ENCODE assay signal across 22 mouse cellular contexts in genomic region chr9:70631665-70632064, GRCm38 (mm10). TPM values are rescaled to one million over a fixed set of nuclear protein-coding genes. Genes with fewer than 3 reads are reported as not detected.
DNase-seq lines count a peak whose midpoint lies in the region; ATAC-seq lines count a peak whose summit lies in the region.
"Had no signal": no experiment of that assay in that cellular context is flagged by ENCODE, and none has a peak within 500 bp of the region (broad histone marks: within the 10 kb centered on the region; RNA-seq: fewer than 3 reads in every experiment).

No protein-coding gene starts in this region.

- no peak overlapping the region for H3K4me3 ChIP-seq in embryonic facial prominence, embryonic 13.5 days
- no peak overlapping the region for H3K4me3 ChIP-seq in embryonic facial prominence, embryonic 10.5 days
- no peak overlapping the region for H3K4me3 ChIP-seq in kidney, embryonic 14.5 days (ENCODE audit: low read length)
- H3K4me3 ChIP-seq: heart, adult 2 months; heart, embryonic 15.5 days; hindbrain, embryonic 15.5 days; intestine, embryonic 15.5 days; neural tube, embryonic 15.5 days had no signal

- no peaks in the 10 kb centered on the region for H3K36me3 ChIP-seq in embryonic facial prominence, embryonic 13.5 days
- no peaks in the 10 kb centered on the region for H3K36me3 ChIP-seq in embryonic facial prominence, embryonic 10.5 days (replicated peaks)
- no peaks in the 10 kb centered on the region for H3K36me3 ChIP-seq in kidney, embryonic 14.5 days (ENCODE audit: control insufficient read depth, insufficient read depth, low read length)
- H3K36me3 ChIP-seq: intestine, embryonic 15.5 days had no signal

- H3K4me2 ChIP-seq in embryonic facial prominence, embryonic 13.5 days: no peak overlapping the region
- no peak overlapping the region for H3K4me2 ChIP-seq in kidney, embryonic 14.5 days (replicated peaks; ENCODE audit: low read depth, low read length)
- H3K4me2 ChIP-seq: heart, embryonic 15.5 days; hindbrain, embryonic 15.5 days; intestine, embryonic 15.5 days; neural tube, embryonic 15.5 days had no signal

- H3K9ac ChIP-seq in embryonic facial prominence, embryonic 13.5 days: no peak overlapping the region
- no peak overlapping the region for H3K9ac ChIP-seq in kidney, embryonic 14.5 days (ENCODE audit: low read depth, low read length)
- H3K9ac ChIP-seq: heart, embryonic 15.5 days; hindbrain, embryonic 15.5 days; intestine, embryonic 15.5 days; liver, postnatal 0 days; neural tube, embryonic 15.5 days had no signal

- no peaks in the 10 kb centered on the region for H3K27me3 ChIP-seq in embryonic facial prominence, embryonic 13.5 days
- H3K27me3 ChIP-seq in embryonic facial prominence, embryonic 10.5 days (replicated peaks; ENCODE audit: low read depth, poor library complexity, severe bottlenecking): no peaks in the 10 kb centered on the region
- no peaks in the 10 kb centered on the region for H3K27me3 ChIP-seq in kidney, embryonic 14.5 days (ENCODE audit: control insufficient read depth, insufficient read depth, low read length)
- H3K27me3 ChIP-seq: heart, embryonic 15.5 days; hindbrain, embryonic 15.5 days; intestine, embryonic 15.5 days; neural tube, embryonic 15.5 days had no signal

- peaks cover 11% of the 10 kb centered on the region for H3K4me1 ChIP-seq in embryonic facial prominence, embryonic 13.5 days
- no peaks in the 10 kb centered on the region for H3K4me1 ChIP-seq in embryonic facial prominence, embryonic 10.5 days
- H3K4me1 ChIP-seq in kidney, embryonic 14.5 days (ENCODE audit: control insufficient read depth, insufficient read depth, low read length): no peaks in the 10 kb centered on the region
- H3K4me1 ChIP-seq: hindbrain, embryonic 15.5 days; intestine, embryonic 15.5 days; neural tube, embryonic 15.5 days had no signal

- ATAC-seq in embryonic facial prominence, embryonic 13.5 days (ENCODE audit: insufficient number of reproducible peaks, insufficient read depth, low FRiP score, low TSS enrichment, low read depth): no peak
- no peak for ATAC-seq in kidney, embryonic 14.5 days (ENCODE audit: low FRiP score, low TSS enrichment)
- ATAC-seq in activated CD4-positive, CD25-positive, alpha-beta regulatory T cell, adult 4 months: no peak
- ATAC-seq: CD4-positive, CD25-positive, alpha-beta regulatory T cell, adult 4 months; forebrain, embryonic 14.5 days; intestine, embryonic 15.5 days; liver, postnatal 0 days; midbrain, embryonic 16.5 days had no signal

- H3K9me3 ChIP-seq in embryonic facial prominence, embryonic 13.5 days: no peaks in the 10 kb centered on the region
- no peaks in the 10 kb centered on the region for H3K9me3 ChIP-seq in embryonic facial prominence, embryonic 10.5 days
- H3K9me3 ChIP-seq in kidney, embryonic 14.5 days (ENCODE audit: control insufficient read depth, low read length): no peaks in the 10 kb centered on the region
- H3K9me3 ChIP-seq: heart, embryonic 15.5 days; hindbrain, embryonic 15.5 days; intestine, embryonic 15.5 days; neural tube, embryonic 15.5 days had no signal

- DNase-seq in embryonic facial prominence, embryonic 10.5 days (ENCODE audit: low spot score): no peak
- peak; percentile 10 for DNase-seq in kidney, postnatal 14 days
- DNase-seq in 3T3-L1 (ENCODE audit: low read depth, low spot score) (peak; percentile 67), ZHBTc4 (ENCODE audit: low read depth, low spot score) (peak; percentile 8)
- no peak for DNase-seq in testis, postnatal 10 days (ENCODE audit: low spot score)
- DNase-seq: adrenal gland, postnatal 14 days; cerebellum, postnatal 14 days; gastrocnemius, postnatal 25 days; heart, adult 2 months; kidney, postnatal 10 days; liver, postnatal 0 days; thymus, adult 2 months had no signal

- WGBS in embryonic facial prominence, embryonic 13.5 days: 18% methylated on average over 5 of the region's 5 CpGs
- 29% methylated on average over 5 of the region's 5 CpGs for WGBS in embryonic facial prominence, embryonic 10.5 days
- WGBS in kidney, embryonic 14.5 days: 23% methylated on average over 5 of the region's 5 CpGs

- H3K27ac ChIP-seq in embryonic facial prominence, embryonic 13.5 days: peak overlapping the region; percentile 51; the same call in 1 of the 2 replicates
- no peak overlapping the region for H3K27ac ChIP-seq in embryonic facial prominence, embryonic 10.5 days (replicated peaks)
- no peak overlapping the region for H3K27ac ChIP-seq in kidney, embryonic 14.5 days (ENCODE audit: low read depth, low read length)
- H3K27ac ChIP-seq: heart, adult 2 months; heart, embryonic 15.5 days; hindbrain, embryonic 15.5 days; intestine, embryonic 15.5 days; neural tube, embryonic 15.5 days had no signal

RNA-seq across cellular contexts. Expression of gene Gm10642, which starts 24.4 kb away (rescaled TPM):
- polyA plus RNA-seq in embryonic facial prominence, embryonic 13.5 days (2015; fragmentation: Nextera tagmentation; extraction: Ambion mirVana): 0.28 and 0.33 TPM in 2 replicates
- polyA plus RNA-seq in embryonic facial prominence, embryonic 10.5 days (2016; fragmentation: Nextera tagmentation; extraction: Ambion mirVana): 0.13 and 0.17 TPM in 2 replicates
- polyA plus RNA-seq in kidney, embryonic 14.5 days (2014; fragmentation: Nextera tagmentation; extraction: Ambion mirVana): 0.24 TPM in 1 of 2 replicates, not detected in the other
- under 1 TPM; 0.61 to 0.71 TPM for polyA plus RNA-seq in activated CD4-positive, CD25-positive, alpha-beta regulatory T cell, adult 4 months (2017; shearing (Covaris generic))

RNA-seq across cellular contexts. Expression of gene Mindy2, which starts 25.3 kb away (rescaled TPM):
- 12.2 and 13.1 TPM in 2 replicates for polyA plus RNA-seq in embryonic facial prominence, embryonic 13.5 days (2015; fragmentation: Nextera tagmentation; extraction: Ambion mirVana)
- 3.3 and 4.0 TPM in 2 replicates for polyA plus RNA-seq in embryonic facial prominence, embryonic 10.5 days (2016; fragmentation: Nextera tagmentation; extraction: Ambion mirVana)
- 11.6 and 11.8 TPM in 2 replicates for polyA plus RNA-seq in kidney, embryonic 14.5 days (2014; fragmentation: Nextera tagmentation; extraction: Ambion mirVana)
- 10 to 100 TPM in 1 of 2 experiments, 1 to 10 TPM in 1; 9.0 to 14.8 TPM for polyA plus RNA-seq in activated CD4-positive, CD25-positive, alpha-beta regulatory T cell, adult 4 months (2017; shearing (Covaris generic))

RNA-seq across cellular contexts. Expression of gene Adam10, which starts 47.1 kb away (rescaled TPM):
- polyA plus RNA-seq in embryonic facial prominence, embryonic 13.5 days (2015; fragmentation: Nextera tagmentation; extraction: Ambion mirVana): 60.8 and 70.8 TPM in 2 replicates
- 62.3 TPM in 2 replicates for polyA plus RNA-seq in embryonic facial prominence, embryonic 10.5 days (2016; fragmentation: Nextera tagmentation; extraction: Ambion mirVana)
- 51.8 and 83.1 TPM in 2 replicates for polyA plus RNA-seq in kidney, embryonic 14.5 days (2014; fragmentation: Nextera tagmentation; extraction: Ambion mirVana)
- 10 to 100 TPM; 72.7 to 77.6 TPM for polyA plus RNA-seq in activated CD4-positive, CD25-positive, alpha-beta regulatory T cell, adult 4 months (2017; shearing (Covaris generic))

Comparison
In these comparisons a context has a peak if more than half of its experiments do, and no peak if none do; other contexts are left out.
1. DNase-seq: peak in kidney, postnatal 14 days (single experiment), 3T3-L1 (single experiment) and ZHBTc4 (single experiment); none in embryonic facial prominence, embryonic 10.5 days (single experiment) and testis, postnatal 10 days (single experiment).